8 mouse cellular contexts compared by ENCODE assay signal in genomic region chr2:34914069-34914822, GRCm38 (mm10). TPM values are rescaled to one million over a fixed set of nuclear protein-coding genes. Genes with fewer than 3 reads are reported as not detected.
DNase-seq lines count a peak whose midpoint lies in the region; ATAC-seq and TF ChIP-seq lines count a peak whose summit lies in the region.

No protein-coding gene starts in this region.

- no peaks in the 10 kb centered on the region for H3K9me3 ChIP-seq in heart, embryonic 13.5 days
- H3K9me3 ChIP-seq in kidney, embryonic 16.5 days (ENCODE audit: low read length): no peaks in the 10 kb centered on the region
- no peaks in the 10 kb centered on the region for H3K9me3 ChIP-seq in liver, postnatal 0 days (ENCODE audit: low read length)
- H3K9me3 ChIP-seq in neural tube, embryonic 14.5 days (ENCODE audit: control insufficient read depth, low read length): no peaks in the 10 kb centered on the region

- peak overlapping the region; percentile 82 for H3K9ac ChIP-seq in heart, embryonic 13.5 days
- H3K9ac ChIP-seq in kidney, embryonic 16.5 days (replicated peaks; ENCODE audit: low read length): peak overlapping the region; percentile 81
- peak overlapping the region; percentile 65 for H3K9ac ChIP-seq in liver, postnatal 0 days (replicated peaks)
- H3K9ac ChIP-seq in neural tube, embryonic 14.5 days (replicated peaks; ENCODE audit: low read depth, low read length): peak overlapping the region; percentile 57

- no peak for TF ChIP-seq EP300 in liver, postnatal 0 days (IDR thresholded peaks at IDR 0.05; ENCODE audit: low read depth)

- H3K27me3 ChIP-seq in heart, embryonic 13.5 days (replicated peaks): peaks cover 33% of the 10 kb centered on the region
- H3K27me3 ChIP-seq in kidney, embryonic 16.5 days (ENCODE audit: insufficient read depth, low read length): no peaks in the 10 kb centered on the region; the same call in 1 of the 2 replicates
- peaks cover 15% of the 10 kb centered on the region; the same call in 1 of the 2 replicates for H3K27me3 ChIP-seq in liver, postnatal 0 days (ENCODE audit: insufficient read depth, low read length)
- peaks cover 10% of the 10 kb centered on the region for H3K27me3 ChIP-seq in neural tube, embryonic 14.5 days (ENCODE audit: control insufficient read depth, insufficient read depth, low read length)

- ATAC-seq in heart, embryonic 13.5 days (ENCODE audit: extremely low read depth, insufficient number of reproducible peaks, low FRiP score, low TSS enrichment): 0 out of 2 replicates have a peak, but pooled peaks have one; percentile 18
- ATAC-seq in kidney, embryonic 16.5 days (ENCODE audit: low FRiP score, low TSS enrichment): peak; percentile 76
- peak; percentile 63 for ATAC-seq in liver, postnatal 0 days
- ATAC-seq in neural tube, embryonic 14.5 days (ENCODE audit: low read depth): peak; percentile 64

- H3K36me3 ChIP-seq in heart, embryonic 13.5 days: no peaks in the 10 kb centered on the region
- H3K36me3 ChIP-seq in kidney, embryonic 16.5 days (ENCODE audit: insufficient read depth, low read length): 0 out of 2 replicates have a peak, but pooled peaks cover 4% of the 10 kb centered on the region
- H3K36me3 ChIP-seq in liver, postnatal 0 days (replicated peaks; ENCODE audit: insufficient read depth, low read length): 0 out of 2 replicates have a peak, but pooled peaks cover 7% of the 10 kb centered on the region
- no peaks in the 10 kb centered on the region for H3K36me3 ChIP-seq in neural tube, embryonic 14.5 days (ENCODE audit: control insufficient read depth, insufficient read depth, low read length)

- no peak for TF ChIP-seq CTCF in liver, postnatal 0 days (IDR thresholded peaks at IDR 0.05; ENCODE audit: low read depth)

- WGBS in heart, embryonic 13.5 days: 3% methylated on average over 37 of the region's 50 CpGs
- WGBS in kidney, embryonic 16.5 days: 3% methylated on average over 37 of the region's 50 CpGs
- 2% methylated on average over 37 of the region's 50 CpGs for WGBS in liver, postnatal 0 days (ENCODE audit: insufficient replicate concordance)
- 2% methylated on average over 42 of the region's 50 CpGs for WGBS in neural tube, embryonic 14.5 days

- peak overlapping the region; percentile 71 for H3K4me3 ChIP-seq in heart, embryonic 13.5 days
- peak overlapping the region; percentile 76 for H3K4me3 ChIP-seq in kidney, embryonic 16.5 days (ENCODE audit: low read length)
- peak overlapping the region; percentile 66 for H3K4me3 ChIP-seq in liver, postnatal 0 days (ENCODE audit: low read depth, low read length)
- peak overlapping the region; percentile 50 for H3K4me3 ChIP-seq in neural tube, embryonic 14.5 days (ENCODE audit: low read depth, low read length)

- DNase-seq in left cerebral cortex, adult 18-20 months (ENCODE audit: low spot score in 2 of 2): peak; percentile 30 to 46
- no peak for DNase-seq in left cerebral cortex, adult 11 months (ENCODE audit: low spot score)
- DNase-seq in c-Kit-positive CD71-positive TER-119-positive erythroid progenitor cells, embryonic 14.5 days (ENCODE audit: low spot score): peak; percentile 66
- peak; percentile 67 for DNase-seq in liver, postnatal 0 days
- DNase-seq in yolk sac, embryonic 10.5 days (ENCODE audit: low spot score): peak; percentile 40

- H3K4me2 ChIP-seq in heart, embryonic 13.5 days: peak overlapping the region; percentile 97
- H3K4me2 ChIP-seq in kidney, embryonic 16.5 days (replicated peaks; ENCODE audit: low read depth, low read length): peak overlapping the region; percentile 99
- peak overlapping the region; percentile 79 for H3K4me2 ChIP-seq in liver, postnatal 0 days (ENCODE audit: low read depth, low read length)
- H3K4me2 ChIP-seq in neural tube, embryonic 14.5 days (ENCODE audit: low read depth, low read length): peak overlapping the region; percentile 95

- no peak overlapping the region for H3K27ac ChIP-seq in heart, embryonic 13.5 days (replicated peaks)
- H3K27ac ChIP-seq in kidney, embryonic 16.5 days (ENCODE audit: low read length): peak overlapping the region; percentile 76; the same call in 1 of the 2 replicates
- H3K27ac ChIP-seq in liver, postnatal 0 days (ENCODE audit: low read depth): peak overlapping the region; percentile 66
- H3K27ac ChIP-seq in neural tube, embryonic 14.5 days (ENCODE audit: low read depth, low read length): no peak overlapping the region

- peaks cover 27% of the 10 kb centered on the region for H3K4me1 ChIP-seq in heart, embryonic 13.5 days
- H3K4me1 ChIP-seq in kidney, embryonic 16.5 days (ENCODE audit: insufficient read depth, low read length): peaks cover 20% of the 10 kb centered on the region
- H3K4me1 ChIP-seq in liver, postnatal 0 days (ENCODE audit: insufficient read depth): peaks cover 2% of the 10 kb centered on the region; the same call in 1 of the 2 replicates
- H3K4me1 ChIP-seq in neural tube, embryonic 14.5 days (ENCODE audit: control insufficient read depth, insufficient read depth, low read length): peaks cover 14% of the 10 kb centered on the region; the same call in 1 of the 2 replicates

RNA-seq across cellular contexts. Expression of gene Phf19, which starts 0.4 kb away (rescaled TPM):
- total RNA-seq in left cerebral cortex, adult 18-20 months (2021): 1 to 10 TPM in 1 of 2 experiments, under 1 TPM in 1; 0.87 to 1.3 TPM
- 3.0 and 3.2 TPM in 2 replicates for polyA plus RNA-seq in heart, embryonic 13.5 days (2015; fragmentation: Nextera tagmentation; extraction: Ambion mirVana)
- polyA plus RNA-seq in kidney, embryonic 16.5 days (2015; fragmentation: Nextera tagmentation; extraction: Ambion mirVana): 21.4 and 22.2 TPM in 2 replicates
- polyA plus RNA-seq in liver, postnatal 0 days (2015; fragmentation: Nextera tagmentation; extraction: Ambion mirVana): 1.1 and 1.3 TPM in 2 replicates
- polyA plus RNA-seq in neural tube, embryonic 14.5 days (2014; fragmentation: Nextera tagmentation; extraction: Ambion mirVana): 2.7 and 3.8 TPM in 2 replicates

RNA-seq across cellular contexts. Expression of gene Psmd5, which starts 39.5 kb away (rescaled TPM):
- 10 to 100 TPM; 38.1 to 41.5 TPM for total RNA-seq in left cerebral cortex, adult 18-20 months (2021)
- 58.2 and 59.0 TPM in 2 replicates for polyA plus RNA-seq in heart, embryonic 13.5 days (2015; fragmentation: Nextera tagmentation; extraction: Ambion mirVana)
- 130 and 140 TPM in 2 replicates for polyA plus RNA-seq in kidney, embryonic 16.5 days (2015; fragmentation: Nextera tagmentation; extraction: Ambion mirVana)
- 36.0 and 37.3 TPM in 2 replicates for polyA plus RNA-seq in liver, postnatal 0 days (2015; fragmentation: Nextera tagmentation; extraction: Ambion mirVana)
- 97.0 and 101 TPM in 2 replicates for polyA plus RNA-seq in neural tube, embryonic 14.5 days (2014; fragmentation: Nextera tagmentation; extraction: Ambion mirVana)

RNA-seq across cellular contexts. Expression of gene Cutal, which starts 40.0 kb away (rescaled TPM):
- under 1 TPM; 0.23 to 0.53 TPM for total RNA-seq in left cerebral cortex, adult 18-20 months (2021)
- polyA plus RNA-seq in heart, embryonic 13.5 days (2015; fragmentation: Nextera tagmentation; extraction: Ambion mirVana): 0.14 and 0.20 TPM in 2 replicates
- 13.2 and 13.6 TPM in 2 replicates for polyA plus RNA-seq in kidney, embryonic 16.5 days (2015; fragmentation: Nextera tagmentation; extraction: Ambion mirVana)
- polyA plus RNA-seq in liver, postnatal 0 days (2015; fragmentation: Nextera tagmentation; extraction: Ambion mirVana): 7.2 and 8.5 TPM in 2 replicates
- polyA plus RNA-seq in neural tube, embryonic 14.5 days (2014; fragmentation: Nextera tagmentation; extraction: Ambion mirVana): 0.36 TPM in 1 of 2 replicates, not detected in the other

RNA-seq across cellular contexts. Expression of gene Traf1, which starts 47.3 kb away (rescaled TPM):
- 1 to 10 TPM; 1.5 to 3.1 TPM for total RNA-seq in left cerebral cortex, adult 18-20 months (2021)
- 1.7 and 1.9 TPM in 2 replicates for polyA plus RNA-seq in heart, embryonic 13.5 days (2015; fragmentation: Nextera tagmentation; extraction: Ambion mirVana)
- 30.3 and 33.2 TPM in 2 replicates for polyA plus RNA-seq in kidney, embryonic 16.5 days (2015; fragmentation: Nextera tagmentation; extraction: Ambion mirVana)
- 0.34 and 0.43 TPM in 2 replicates for polyA plus RNA-seq in liver, postnatal 0 days (2015; fragmentation: Nextera tagmentation; extraction: Ambion mirVana)
- polyA plus RNA-seq in neural tube, embryonic 14.5 days (2014; fragmentation: Nextera tagmentation; extraction: Ambion mirVana): 3.5 and 4.4 TPM in 2 replicates

Comparison
In these comparisons a context has a peak if more than half of its experiments do, and no peak if none do; other contexts are left out.
1. ATAC-seq: peak in every context shown above with its lines; median percentile 76 in kidney, embryonic 16.5 days; 64 in neural tube, embryonic 14.5 days; 63 in liver, postnatal 0 days; 18 in heart, embryonic 13.5 days.
2. H3K27ac ChIP-seq: peak in kidney, embryonic 16.5 days (single experiment) and liver, postnatal 0 days (single experiment); none in heart, embryonic 13.5 days (single experiment) and neural tube, embryonic 14.5 days (single experiment).
3. Peak in every context shown above with its lines, with median percentiles within 50 percentile points of each other: H3K4me2 ChIP-seq, H3K4me3 ChIP-seq and H3K9ac ChIP-seq.